Mouse (Mus musculus) kidney, postnatal 0 days (tissue): ENCODE data around the gene Olfr606. TPM values are rescaled to one million over a fixed set of nuclear protein-coding genes. Genes with fewer than 3 reads are reported as not detected.

Experiments
- ATAC-seq: fragments of 200-750 bp; cut with Nextera tagmentation; replicated peaks from 2 replicates; pipeline ENCODE4 v1.8.0; 2017; ENCODE audit warnings: low read depth, moderate number of reproducible peaks, moderate TSS enrichment, moderate library complexity; ENCODE audit not compliant: low FRiP score
- DNase-seq: peaks from one replicate; pipeline ENCODE4 v3.0.0-alpha.2; 2016; ENCODE audit warnings: low spot score
- H3K27ac ChIP-seq: fragments of 300-500 bp; sonication (generic); 2 replicates; pipeline ENCODE4 v1.5.1; 2014; ENCODE audit warnings: mild to moderate bottlenecking
- H3K27me3 ChIP-seq: fragments of 300-500 bp; sonication (generic); 2 replicates; pipeline ENCODE4 v1.6.1; 2014; ENCODE audit warnings: low read length, mixed read lengths; ENCODE audit not compliant: insufficient read depth
- H3K36me3 ChIP-seq: fragments of 300-500 bp; sonication (generic); 2 replicates; pipeline ENCODE4 v1.6.1; 2014; ENCODE audit warnings: low read length, mixed read lengths; ENCODE audit not compliant: insufficient read depth
- H3K4me1 ChIP-seq: fragments of 300-500 bp; sonication (generic); replicated peaks from 2 replicates; pipeline ENCODE4 v1.6.1; 2014; ENCODE audit warnings: antibody characterized with exemption, low read length, mixed read lengths; ENCODE audit not compliant: insufficient read depth
- H3K4me2 ChIP-seq: fragments of 300-500 bp; sonication (generic); 2 replicates; pipeline ENCODE4 v1.6.1; 2014; ENCODE audit warnings: mild to moderate bottlenecking, low read length, moderate library complexity, mixed read lengths
- H3K4me3 ChIP-seq: fragments of 300-500 bp; sonication (generic); replicated peaks from 2 replicates; pipeline ENCODE4 v1.5.1; 2014; ENCODE audit warnings: low read depth, low read length
- H3K9ac ChIP-seq: fragments of 300-500 bp; sonication (generic); 2 replicates; pipeline ENCODE4 v1.6.1; 2014; ENCODE audit warnings: low read depth, low read length
- H3K9me3 ChIP-seq: fragments of 300-500 bp; sonication (generic); replicated peaks from 2 replicates; pipeline ENCODE4 v1.6.1; 2016; ENCODE audit warnings: low read length, inconsistent platforms, mixed read lengths
- CTCF ChIP-seq: IDR thresholded peaks from 2 replicates; pipeline ENCODE4 v1.5.1; 2016; ENCODE audit warnings: antibody characterized with exemption, low read depth, mild to moderate bottlenecking, moderate library complexity
- WGBS: fragments of 180-500 bp; shearing (Covaris S2); extraction: QIAGEN DNeasy Blood & Tissue Kit; methylation state at CpG from one replicate; pipeline ENCODE4 v1.1.7; 2014; 5-methylcytosine and 5-hydroxymethylcytosine counted together
- microRNA-seq: library from miRNA; unstranded; fragments of <30 nt; microRNA quantifications from one replicate; pipeline ENCODE4, GENCODE M21; 2016
- polyA plus RNA-seq: library from polyadenylated mRNA; unstranded; fragments of >200 nt; fragmentation: Nextera tagmentation; extraction: Ambion mirVana; gene quantifications from 2 replicates; pipeline ENCODE4 v1.2.1, GENCODE M21; 2015

The Olfr606 gene
- polyA plus RNA-seq, 1 experiment from 2014 or later: not detected

DNA sequence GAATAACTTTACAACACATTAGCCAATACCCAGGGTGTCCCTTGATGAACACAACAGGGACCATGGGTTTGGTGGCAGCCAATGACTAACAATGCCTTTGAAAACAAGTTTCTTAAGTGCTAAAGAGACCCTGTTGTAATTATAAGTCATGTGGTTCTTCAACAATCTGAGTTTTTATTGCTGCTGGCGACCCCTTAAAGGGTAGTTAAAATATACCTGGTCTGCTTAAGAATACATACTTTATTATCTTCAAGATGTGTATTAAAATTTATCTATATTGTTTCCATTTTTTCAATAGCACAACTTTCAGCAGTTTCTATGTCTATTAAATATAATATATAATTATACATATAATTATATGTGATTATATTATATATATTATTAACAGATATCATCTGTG is 49.1 kb downstream of the Olfr606 start, which contains the start of gene Olfr609:
Gene Olfr609 (minus strand): TSS at position 101 of the 400 bp plus-strand sequence.
- Histone ChIP-seq H3K4me2 (no peak within 1 kb of the TSS), H3K27me3 (no peaks in the 10 kb centered on the region), H3K4me3 (no peak within 1 kb of the TSS), H3K9ac (no peak within 1 kb of the TSS), H3K9me3 (no peaks in the 10 kb centered on the region), H3K27ac (no peak within 1 kb of the TSS), H3K4me1 (no peaks in the 10 kb centered on the region), H3K36me3 (no peaks in the 10 kb centered on the region)
- ATAC-seq (no peak), DNase-seq (no peak)
- 45% methylated on average over 1 of the region's 1 CpGs for WGBS
- TF ChIP-seq CTCF: no peak

Small RNAs within 50 kb of the gene (microRNA-seq; reads per million reads assigned to microRNA genes)
- not detected for gene Gm25774

Other genes with a start within 250 kb of the Olfr606 start
- gene Olfr593, start 237.2 kb upstream of the Olfr606 start, polyA plus RNA-seq: not detected in 2 replicates
- not detected in 2 replicates for gene Olfr594, start 232.1 kb upstream of the Olfr606 start, polyA plus RNA-seq
- gene Usp17ld, start 196.5 kb upstream of the Olfr606 start, polyA plus RNA-seq: not detected in 2 replicates
- gene Olfr596, start 143.4 kb upstream of the Olfr606 start, polyA plus RNA-seq: not detected in 2 replicates
- gene Olfr597, start 132.7 kb upstream of the Olfr606 start, polyA plus RNA-seq: not detected in 2 replicates
- not detected in 2 replicates for gene Olfr598, start 125.5 kb upstream of the Olfr606 start, polyA plus RNA-seq
- gene Olfr599, start 113.1 kb upstream of the Olfr606 start, polyA plus RNA-seq: not detected in 2 replicates
- gene Olfr600, start 99.4 kb upstream of the Olfr606 start, polyA plus RNA-seq: not detected in 2 replicates
- not detected in 2 replicates for gene Olfr601, start 86.4 kb upstream of the Olfr606 start, polyA plus RNA-seq
- gene Olfr603, start 62.9 kb upstream of the Olfr606 start, polyA plus RNA-seq: not detected in 2 replicates
- gene Usp17lc, start 34.0 kb upstream of the Olfr606 start, polyA plus RNA-seq: not detected in 2 replicates
- gene Olfr605, start 3.6 kb upstream of the Olfr606 start, polyA plus RNA-seq: not detected in 2 replicates
- gene Olfr607, start 15.1 kb downstream of the Olfr606 start, polyA plus RNA-seq: not detected in 2 replicates
- not detected in 2 replicates for gene Olfr608, start 20.8 kb downstream of the Olfr606 start, polyA plus RNA-seq
- gene Olfr609, start 49.0 kb downstream of the Olfr606 start, polyA plus RNA-seq: not detected in 2 replicates
- gene Olfr610, start 63.1 kb downstream of the Olfr606 start, polyA plus RNA-seq: not detected in 2 replicates
- gene Olfr611, start 71.8 kb downstream of the Olfr606 start, polyA plus RNA-seq: not detected in 2 replicates
- gene Olfr612, start 93.7 kb downstream of the Olfr606 start, polyA plus RNA-seq: not detected in 2 replicates
- not detected in 2 replicates for gene Olfr613, start 99.0 kb downstream of the Olfr606 start, polyA plus RNA-seq
- not detected in 2 replicates for gene Olfr615, start 107.0 kb downstream of the Olfr606 start, polyA plus RNA-seq
- gene Olfr616, start 120.1 kb downstream of the Olfr606 start, polyA plus RNA-seq: not detected in 2 replicates
- gene Olfr617, start 124.0 kb downstream of the Olfr606 start, polyA plus RNA-seq: not detected in 2 replicates
- gene Olfr618, start 141.1 kb downstream of the Olfr606 start, polyA plus RNA-seq: not detected in 2 replicates
- not detected in 2 replicates for gene Olfr619, start 151.5 kb downstream of the Olfr606 start, polyA plus RNA-seq
- gene Olfr620, start 163.5 kb downstream of the Olfr606 start, polyA plus RNA-seq: not detected in 2 replicates
- gene Olfr622, start 193.7 kb downstream of the Olfr606 start, polyA plus RNA-seq: not detected in 2 replicates
- gene Olfr623, start 214.7 kb downstream of the Olfr606 start, polyA plus RNA-seq: not detected in 2 replicates
- 0.01 and 0.04 TPM in 2 replicates for gene Olfr624, start 222.1 kb downstream of the Olfr606 start, polyA plus RNA-seq
- not detected in 2 replicates for gene Olfr625-ps1, start 233.7 kb downstream of the Olfr606 start, polyA plus RNA-seq